Mouse (Mus musculus) hematopoietic stem cell, adult 5-6 weeks (primary cell): Measurements from ENCODE around the gene Twf2. TPM values are rescaled to one million over a fixed set of nuclear protein-coding genes. Genes with fewer than 3 reads are reported as not detected.

ENCODE experiments used
- ATAC-seq, 2 experiments: fragments of 125-278 bp in 1 of 2; replicated peaks in 1 of 2; 2 replicates each; pipeline ENCODE4 v1.8.0; 2016 to 2017; ENCODE audit warnings: inconsistent platforms in 2 of 2, mild to moderate bottlenecking in 2 of 2, moderate number of reproducible peaks in 2 of 2, low read depth in 1 of 2, moderate TSS enrichment in 1 of 2; ENCODE audit not compliant: low FRiP score in 2 of 2, poor library complexity in 2 of 2, severe bottlenecking in 2 of 2, insufficient read depth in 1 of 2, low TSS enrichment in 1 of 2
- total RNA-seq: library from RNA; stranded (forward); fragments of 172-1452, 232-1000 nt; gene quantifications from 2 replicates; pipeline ENCODE4 v1.2.3, GENCODE M21; 2017

Twf2 gene
- total RNA-seq, 1 experiment from 2014 or later = 34.2 TPM

DNA sequence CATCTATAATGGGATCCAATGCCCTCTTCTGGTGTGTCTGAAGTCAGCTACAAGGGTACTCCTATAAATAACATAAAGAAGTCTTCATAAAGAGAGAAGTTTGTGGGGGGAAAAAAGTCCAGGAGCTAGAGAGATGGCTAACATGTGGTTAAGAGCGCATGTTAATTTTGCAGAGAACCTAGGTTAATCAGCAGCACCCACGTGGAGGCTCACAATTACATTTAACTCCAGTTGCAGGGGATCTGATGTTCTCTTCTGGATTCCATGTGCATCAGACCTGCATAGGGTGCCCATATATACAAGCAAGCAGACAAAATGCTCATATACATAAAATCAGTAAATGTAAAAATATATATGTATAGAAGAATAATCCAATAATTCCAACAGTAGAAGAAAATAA lies 29.5 kb upstream of the Twf2 start:
- no peak for ATAC-seq

DNA sequence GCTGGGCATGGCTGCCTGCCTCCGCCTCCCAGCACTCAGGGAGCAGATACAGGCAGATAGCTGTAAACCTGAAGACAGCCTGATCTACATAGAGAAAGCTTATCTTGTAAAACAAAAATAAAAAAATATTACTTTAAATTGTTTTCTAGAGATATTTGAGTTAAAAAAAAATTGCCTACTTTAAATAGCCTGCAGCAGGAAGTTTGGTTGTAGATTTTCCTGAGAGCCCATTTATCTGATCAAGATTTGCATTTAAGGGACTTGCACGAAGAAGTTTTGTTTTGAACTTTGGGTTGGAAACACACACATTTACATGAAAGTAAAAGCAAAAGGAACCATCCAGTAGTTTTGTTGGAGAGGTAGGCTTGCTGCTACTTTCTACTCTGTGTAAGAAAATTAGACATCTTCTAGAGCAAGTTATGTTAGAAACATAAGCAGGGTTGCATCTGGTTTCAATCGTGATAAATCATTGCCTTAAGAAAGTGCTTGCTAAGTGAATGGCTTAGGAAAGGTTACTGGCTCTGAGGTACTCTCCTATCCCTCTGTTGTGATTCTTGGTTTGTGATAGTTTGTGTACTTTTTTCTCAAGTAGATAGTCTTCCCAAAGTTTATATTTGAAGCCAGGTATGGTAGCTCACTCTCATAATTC lies 27.2 kb upstream of the Twf2 start:
- no peak for ATAC-seq

DNA sequence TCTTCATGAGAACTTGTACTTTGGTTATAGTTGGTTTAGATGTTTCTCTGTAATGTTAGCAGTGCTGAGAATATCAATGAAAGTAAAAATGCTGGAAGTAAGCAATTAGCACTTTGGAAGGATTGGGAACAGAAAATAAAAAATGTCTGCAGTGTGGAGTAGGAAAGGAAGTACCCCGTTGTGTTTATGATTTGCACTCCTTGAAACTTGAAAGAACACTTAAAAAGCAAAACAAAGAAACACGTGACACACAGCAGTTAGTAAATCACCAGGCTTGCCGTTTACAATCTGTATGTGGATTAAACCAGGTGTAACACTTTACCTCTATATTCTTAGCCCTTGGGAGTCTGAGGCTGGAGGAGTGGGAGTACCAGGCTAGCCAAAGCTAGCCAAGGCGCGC lies 26.1 kb upstream of the Twf2 start:
- ATAC-seq = no peak

DNA sequence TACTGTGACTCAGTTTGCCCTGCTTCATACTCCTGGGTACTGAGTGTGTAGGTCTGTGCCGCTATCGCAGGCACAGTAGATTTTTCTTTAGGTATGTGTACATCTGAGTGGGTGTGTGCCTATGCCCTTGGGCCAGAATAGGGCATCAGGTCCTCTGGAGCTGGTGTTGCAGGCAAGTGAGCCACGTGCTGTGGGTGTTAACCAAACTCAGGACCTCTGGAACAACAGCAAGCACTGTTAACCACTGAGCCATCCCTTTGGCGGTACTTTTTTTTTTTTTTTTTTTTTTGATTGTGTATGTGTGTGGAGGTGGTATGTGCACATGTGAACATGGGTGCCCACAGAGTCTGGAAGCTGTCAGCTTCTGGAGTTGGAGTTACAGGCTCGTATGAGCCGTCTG lies 25.1 kb upstream of the Twf2 start:
- no peak for ATAC-seq

DNA sequence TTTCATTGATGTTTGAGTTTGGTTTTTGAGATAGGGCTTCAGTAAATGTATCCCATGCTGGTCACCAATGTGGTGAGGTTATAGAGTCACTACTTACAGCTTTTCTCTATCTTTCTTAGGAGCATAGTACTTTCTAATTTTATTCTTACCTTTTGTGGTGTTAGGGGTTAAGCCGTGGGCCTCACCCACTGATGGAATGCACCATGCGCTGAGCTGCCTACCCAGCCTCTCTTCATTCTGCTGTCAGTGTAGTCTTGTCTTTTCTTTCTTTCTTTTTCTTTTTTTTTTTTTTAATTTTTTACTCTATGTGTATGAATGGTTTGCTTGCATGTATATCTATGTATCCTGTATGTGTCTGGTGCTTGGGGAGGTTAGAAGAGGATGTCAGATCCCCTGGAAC lies 23.5 kb upstream of the Twf2 start:
- ATAC-seq = no peak

DNA sequence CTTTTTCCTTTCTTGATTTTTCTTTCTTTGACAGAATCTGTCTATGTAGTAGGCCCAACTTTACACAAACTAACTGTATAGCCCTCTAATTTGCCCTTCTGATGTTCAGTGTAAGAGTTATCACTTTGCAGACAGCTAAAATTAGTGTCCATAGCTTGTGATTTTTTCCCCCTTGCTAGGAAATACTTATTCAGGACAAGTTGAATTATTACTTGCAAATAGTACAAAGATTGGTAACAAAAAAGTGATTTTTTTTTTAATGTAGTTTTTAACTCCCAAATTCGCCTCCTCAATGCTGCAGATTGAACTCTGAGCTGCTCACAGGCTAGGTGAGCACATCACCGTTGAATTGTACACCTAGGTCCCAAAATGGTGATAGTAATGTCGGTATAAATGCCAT lies 22.9 kb upstream of the Twf2 start:
- no peak for ATAC-seq

DNA sequence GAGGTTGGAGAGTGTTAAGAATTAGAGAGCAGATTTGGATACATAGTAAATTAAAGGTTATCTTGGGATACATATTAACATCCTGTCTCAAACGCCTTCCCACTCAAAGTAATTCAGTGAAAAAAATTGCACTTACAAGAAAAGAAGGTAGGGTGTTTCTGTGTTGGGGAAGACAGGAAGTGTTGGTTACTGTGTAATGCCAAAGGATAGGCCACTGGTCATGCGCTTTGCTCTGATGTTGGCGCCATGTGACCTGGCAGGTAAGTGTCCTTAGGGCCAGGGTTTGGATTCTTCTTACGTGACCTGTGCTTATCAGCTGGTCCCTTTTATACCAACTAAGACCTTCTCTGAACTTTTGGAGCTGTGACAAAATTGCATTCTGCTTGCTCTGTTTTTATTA lies 20.8 kb upstream of the Twf2 start:
- no peak for ATAC-seq

DNA sequence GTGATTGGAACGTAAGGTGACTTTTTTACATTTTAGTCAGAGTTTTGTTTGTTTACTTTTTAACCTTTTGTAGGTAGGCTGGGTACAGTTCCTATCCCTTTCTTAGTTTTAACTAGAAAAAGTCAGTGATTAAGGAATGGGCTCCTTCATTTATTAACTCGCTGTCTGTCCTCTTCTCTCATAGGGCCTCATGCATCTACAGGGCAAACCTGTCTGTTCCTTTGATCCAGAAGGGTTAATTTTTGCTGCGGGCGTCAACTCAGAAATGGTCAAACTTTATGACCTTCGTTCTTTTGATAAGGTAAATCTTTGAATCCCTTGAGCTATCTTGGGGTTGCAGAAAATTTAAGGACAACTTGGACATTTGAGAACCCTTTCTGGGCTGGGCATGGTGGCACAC lies 18.9 kb upstream of the Twf2 start:
- ATAC-seq = no peak

DNA sequence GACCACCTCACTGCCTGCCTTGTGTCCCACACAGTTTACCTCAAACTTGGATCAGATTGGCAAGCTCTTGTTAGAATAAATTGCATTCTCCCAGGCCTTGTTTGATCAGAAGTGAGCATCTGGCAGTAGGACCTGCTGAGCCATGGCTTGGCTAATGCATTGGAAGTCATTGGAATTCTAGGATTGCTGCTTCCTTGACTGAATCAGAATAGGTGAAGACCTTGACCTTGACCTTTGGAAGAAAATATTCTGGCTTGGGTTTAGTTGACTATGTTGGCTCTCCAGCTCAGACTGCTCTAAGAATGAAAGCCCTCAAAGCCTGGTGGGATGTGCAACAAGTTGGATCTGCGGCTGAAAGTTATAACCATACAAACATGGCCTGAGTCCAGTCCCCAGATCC lies 11.6 kb upstream of the Twf2 start:
- no peak for ATAC-seq

DNA sequence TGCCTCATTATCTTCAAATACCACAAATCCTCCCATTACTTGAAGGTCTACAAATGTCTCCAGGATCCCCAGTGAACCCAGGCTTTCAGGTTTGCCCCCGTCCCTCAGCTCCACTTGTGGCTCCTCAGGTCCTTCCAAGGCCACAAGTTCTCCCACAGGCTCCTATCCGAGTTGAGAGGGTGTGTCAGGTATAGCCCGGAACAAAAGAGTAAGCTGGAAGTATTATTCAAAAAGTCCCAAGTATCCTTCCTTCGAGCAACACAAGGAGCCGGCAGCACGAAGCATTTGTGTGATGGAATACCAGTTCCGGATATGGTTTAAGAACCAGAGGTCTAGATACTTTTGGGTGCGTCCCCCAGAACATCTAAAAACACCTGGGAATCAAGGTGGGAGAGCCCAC lies 10.9 kb upstream of the Twf2 start:
- ATAC-seq = no peak

DNA sequence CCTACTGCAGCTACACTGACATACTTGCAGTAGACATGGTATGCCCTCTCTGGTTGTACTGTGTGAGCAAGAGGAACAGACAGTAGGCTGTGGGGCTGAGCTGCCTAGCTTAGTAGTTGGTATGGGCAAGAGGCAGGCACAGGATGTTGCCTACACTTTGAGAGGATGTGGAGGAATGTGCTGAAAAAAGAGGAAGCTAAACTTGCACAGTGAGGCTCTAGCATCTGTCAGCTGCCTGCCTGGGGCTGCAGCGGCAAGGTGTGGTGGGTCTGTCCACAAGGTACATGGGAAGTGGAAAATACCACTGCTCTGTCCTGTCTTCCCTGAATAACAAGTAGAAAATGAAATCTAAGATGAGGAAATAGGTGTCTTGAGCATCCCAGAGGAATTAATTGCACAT lies 9.9 kb upstream of the Twf2 start:
- peak; percentile 93 to 97 for ATAC-seq

DNA sequence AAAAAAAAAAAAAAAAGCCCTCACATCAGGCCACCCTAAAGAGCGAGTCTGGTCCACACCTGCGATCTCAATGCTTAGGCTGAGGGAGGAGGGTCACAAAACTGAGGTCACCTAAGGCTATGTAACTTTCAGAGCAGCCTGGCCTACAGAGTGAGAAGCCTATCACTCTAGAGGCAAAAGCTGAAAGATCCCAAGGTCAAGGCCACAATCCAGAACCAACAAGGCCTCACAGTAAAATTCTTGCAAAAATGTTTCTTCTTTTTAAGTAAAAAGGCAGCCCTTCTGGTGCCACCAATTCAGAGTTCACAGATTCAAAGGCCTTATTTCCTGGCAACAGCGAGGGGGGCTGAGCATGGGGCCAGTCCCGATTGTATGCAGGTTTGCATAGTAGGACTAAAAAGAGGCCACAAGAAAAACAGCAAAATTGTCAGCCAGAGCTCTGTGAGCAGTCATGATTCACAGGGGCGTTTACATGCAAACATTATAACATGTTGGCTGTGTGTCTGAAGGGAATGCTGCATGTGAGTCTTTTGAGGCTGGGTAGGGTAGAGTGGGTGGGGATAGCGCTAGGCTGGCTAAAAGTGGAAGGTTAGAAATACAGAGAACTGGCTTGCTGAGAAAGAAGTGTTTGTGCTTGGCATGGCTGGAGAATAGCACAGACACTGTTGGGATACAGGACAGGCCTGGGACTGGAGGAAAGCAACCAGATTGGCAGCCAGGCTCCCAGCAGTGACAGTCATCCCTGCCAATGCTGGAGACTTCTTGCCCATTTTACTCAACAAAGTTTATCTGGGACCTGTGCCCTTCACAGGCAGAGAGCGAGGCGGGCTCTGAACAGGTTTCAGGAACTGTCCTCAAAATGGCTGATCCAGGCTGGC lies 8.7 kb upstream of the Twf2 start:
- no peak for ATAC-seq

DNA sequence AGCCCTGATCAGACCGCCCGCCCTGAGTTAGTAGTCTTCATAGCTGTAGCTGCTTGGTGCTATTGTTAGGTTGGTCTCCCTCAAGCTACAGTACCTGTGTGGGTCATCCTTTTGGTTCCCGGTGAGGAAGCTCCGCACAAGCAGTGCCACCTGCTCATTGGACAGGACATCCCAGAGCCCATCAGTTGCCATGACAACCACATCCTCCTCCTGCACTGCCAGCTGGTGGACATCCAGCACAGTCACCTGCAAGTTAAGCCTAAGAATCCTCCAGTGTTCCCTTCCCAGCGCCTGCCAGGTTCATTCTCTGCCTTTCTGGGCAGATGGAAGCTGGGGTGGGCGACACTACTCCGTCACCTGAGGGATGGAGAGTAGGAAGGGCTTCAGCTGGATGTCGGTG lies 7.2 kb upstream of the Twf2 start:
- no peak for ATAC-seq

DNA sequence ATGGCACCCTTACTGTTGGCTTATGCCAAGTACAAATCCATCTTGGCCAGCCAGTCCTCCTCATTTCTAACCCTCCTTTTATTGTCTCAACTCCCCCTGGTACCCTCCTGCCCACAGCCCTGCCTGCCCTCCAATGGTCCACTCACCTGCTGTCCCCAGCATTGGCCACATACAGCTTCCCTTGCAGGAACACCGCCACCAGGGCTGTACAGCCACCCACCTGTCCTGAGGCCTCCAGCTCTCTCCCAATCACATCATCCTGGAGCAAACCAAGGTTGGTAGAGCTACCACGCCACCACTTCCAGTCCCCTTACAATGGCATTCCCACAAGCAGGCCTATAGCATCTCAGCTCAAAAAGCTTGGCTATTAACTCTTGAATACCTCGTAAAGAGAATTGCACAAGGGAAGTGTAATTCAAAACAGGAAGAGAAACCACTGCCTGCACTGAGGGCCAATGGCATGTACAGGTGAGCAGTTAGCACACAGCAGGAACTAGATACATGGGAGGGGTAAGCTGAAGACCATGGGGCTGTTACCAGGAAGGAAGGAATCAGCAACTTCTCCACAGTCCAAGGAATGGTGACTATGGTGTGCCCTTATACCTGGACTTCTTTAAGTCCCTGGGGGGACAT lies 5.7 kb upstream of the Twf2 start:
- ATAC-seq = no peak; a peak in 1 of 4 replicates

DNA sequence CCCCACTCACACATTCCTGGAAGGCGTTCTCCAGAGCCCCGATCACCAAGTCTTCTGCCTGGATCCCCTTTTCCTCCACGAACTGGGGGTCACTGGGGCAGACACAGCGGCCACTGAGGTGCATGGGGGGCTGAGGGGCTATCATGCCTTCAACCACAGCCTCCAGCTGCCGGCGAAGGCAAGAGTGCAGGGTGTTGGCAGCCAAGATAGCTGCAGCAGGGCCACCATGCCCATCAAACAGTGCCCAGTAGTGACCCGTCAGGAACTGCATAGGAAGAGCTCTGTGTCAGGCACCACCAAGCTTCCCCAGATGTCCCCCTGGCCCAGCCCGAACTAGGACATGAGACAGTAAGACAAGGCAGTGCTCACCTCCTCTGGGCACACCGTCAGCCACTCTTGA lies 5.2 kb upstream of the Twf2 start:
- ATAC-seq = no peak

DNA sequence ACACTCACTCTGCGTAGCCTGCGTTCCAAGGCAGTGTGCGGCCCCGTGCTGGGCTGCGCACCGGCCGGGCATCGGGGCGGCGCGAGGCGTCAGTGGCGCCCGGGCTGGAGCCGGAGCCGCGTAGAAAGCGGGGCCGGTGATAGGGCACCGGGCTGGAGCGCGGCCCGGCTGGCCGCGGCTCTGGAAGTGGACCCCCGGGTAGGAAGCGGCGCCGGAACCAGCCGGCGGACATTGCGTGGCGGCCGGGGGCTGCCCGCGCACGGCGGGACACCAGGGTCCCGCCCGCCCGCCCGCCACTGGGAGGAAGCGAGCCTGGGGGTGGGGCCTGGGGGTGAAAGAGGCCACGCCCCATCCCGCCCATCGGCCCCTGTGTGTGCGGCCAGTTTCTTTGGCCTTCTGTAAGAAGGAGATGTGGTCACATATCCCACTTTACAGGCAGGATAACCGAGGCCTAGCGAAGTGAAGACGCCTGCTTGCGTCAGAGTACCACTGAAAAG lies 3.9 kb upstream of the Twf2 start:
- peak in 1 of 2 experiments; percentile 36; a peak in 3 of 4 replicates for ATAC-seq

DNA sequence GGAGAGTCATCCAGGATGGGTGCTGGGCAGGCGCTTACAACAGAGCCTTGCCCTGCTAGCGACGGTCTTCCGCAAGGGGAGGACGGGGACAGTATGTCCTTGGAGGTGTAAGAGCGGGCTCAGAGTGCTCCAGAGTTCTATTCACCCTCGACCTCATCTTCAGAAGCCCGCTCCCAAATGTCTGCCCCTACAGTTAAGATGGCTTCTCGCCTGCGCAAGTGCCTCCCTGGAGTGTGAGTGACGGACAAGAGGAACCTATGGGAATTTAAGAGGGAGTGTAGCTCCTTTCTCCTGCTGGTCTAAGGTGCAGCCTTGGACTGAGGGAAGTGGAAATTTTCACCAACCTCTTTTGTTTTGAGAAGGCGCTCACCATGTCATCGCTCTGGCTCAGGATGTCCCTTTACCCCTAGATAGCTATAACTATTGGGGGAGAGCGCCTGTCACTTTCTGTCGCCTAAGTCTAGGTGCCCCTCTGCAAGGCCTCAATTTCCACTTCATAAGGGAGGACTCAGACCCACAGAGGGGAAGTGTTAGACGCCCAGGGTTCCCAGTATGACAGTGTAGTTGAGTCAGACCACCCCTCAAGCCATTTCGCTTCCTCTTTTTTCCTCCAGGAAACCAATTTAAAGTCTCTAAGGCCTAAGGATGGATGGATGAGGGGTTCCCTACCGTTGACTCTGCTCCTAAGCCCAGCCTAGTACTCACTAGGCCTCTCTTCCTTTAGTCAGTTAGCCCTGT lies 3.2 kb upstream of the Twf2 start, which contains the start of gene Ppm1m:
Ppm1m (minus strand) TSS at position 212 of the 738 bp plus-strand sequence.
- no peak; a peak in 1 of 4 replicates for ATAC-seq

DNA sequence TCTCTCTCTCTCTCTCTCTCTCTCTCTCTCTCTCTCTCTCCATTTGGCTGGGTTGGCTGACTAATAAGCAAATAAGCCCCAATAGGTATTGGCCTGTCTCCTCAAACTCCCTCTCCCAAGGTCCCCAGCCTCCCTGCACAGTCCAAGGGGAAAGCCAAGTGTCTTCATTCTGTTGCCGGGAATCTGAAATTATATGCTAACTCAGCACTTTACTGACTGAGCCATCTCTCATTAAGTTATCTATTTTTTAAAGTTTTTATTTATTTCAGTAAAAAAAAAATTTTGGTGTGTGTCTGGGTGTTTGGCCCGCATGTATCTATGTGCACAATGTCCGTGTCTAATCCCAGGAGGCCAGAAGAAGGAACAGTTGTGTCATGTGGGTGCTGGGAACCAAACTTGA lies 1.0 kb upstream of the Twf2 start:
- ATAC-seq = no peak
